Mouse (Mus musculus): ENCODE results near the gene Zc3hav1.

GRCm38 (mm10) chr6:38345796-38346195 lies 8.6 kb downstream of the Zc3hav1 start:
- TF ChIP-seq POLR2A (IDR thresholded peaks at IDR 0.05; ENCODE audit: low read depth, low read length) (no peak), CTCF (conservative IDR thresholded peaks at IDR 0.05; ENCODE audit: insufficient read depth, insufficient read length, low read depth, low read length) (no peak)
